Mouse (Mus musculus) kidney, postnatal 25 days (tissue): Measurements from ENCODE around the gene Prpf38b.
"Not testable (repeated sequence)": the region's sequence is repeated elsewhere in the genome, so short reads cannot be mapped to it uniquely, and the experiment has no call there.

Experiments
- DNase-seq, 2 experiments: peaks; one replicate each; pipeline ENCODE4 v3.0.0; 2021; ENCODE audit warnings: mixed read lengths in 2 of 2

Prpf38b gene

GRCm38 (mm10) chr3:108900147-108900546, 11.4 kb downstream of the Prpf38b start:
- no peak for DNase-seq

- DNase-seq, result no peak
Measured at GRCm38 (mm10) chr3:108898640-108899039, 12.9 kb downstream of the Prpf38b start.

- DNase-seq, result no peak
Measured at GRCm38 (mm10) chr3:108892914-108893313, 18.6 kb downstream of the Prpf38b start.

GRCm38 (mm10) chr3:108892080-108892479, 19.4 kb downstream of the Prpf38b start:
- DNase-seq, result no peak

- no peak for DNase-seq
Measured at GRCm38 (mm10) chr3:108889908-108890307, 21.6 kb downstream of the Prpf38b start, which contains the start of gene Fndc7. Gene Fndc7, minus strand, starts transcription at chr3:108890008.

GRCm38 (mm10) chr3:108887618-108887975, 23.9 kb downstream of the Prpf38b start:
- DNase-seq, result no peak

GRCm38 (mm10) chr3:108886934-108887617, 24.5 kb downstream of the Prpf38b start:
- DNase-seq, result no peak

- no peak for DNase-seq
Measured at GRCm38 (mm10) chr3:108885686-108886530, 25.6 kb downstream of the Prpf38b start.

- no peak for DNase-seq
Measured at GRCm38 (mm10) chr3:108884706-108885289, 26.7 kb downstream of the Prpf38b start.

- no peak for DNase-seq
Measured at GRCm38 (mm10) chr3:108883067-108883466, 28.5 kb downstream of the Prpf38b start.

GRCm38 (mm10) chr3:108881873-108882272, 29.7 kb downstream of the Prpf38b start:
- DNase-seq, result not testable (repeated sequence)

- no peak for DNase-seq
Measured at GRCm38 (mm10) chr3:108880544-108881507, 30.7 kb downstream of the Prpf38b start.

GRCm38 (mm10) chr3:108879836-108880435, 31.6 kb downstream of the Prpf38b start:
- DNase-seq, result no peak

- no peak for DNase-seq
Measured at GRCm38 (mm10) chr3:108879129-108879528, 32.4 kb downstream of the Prpf38b start.

- DNase-seq, result no peak
Measured at GRCm38 (mm10) chr3:108870631-108871030, 40.9 kb downstream of the Prpf38b start.

- DNase-seq, result no peak
Measured at GRCm38 (mm10) chr3:108867449-108867848, 44.1 kb downstream of the Prpf38b start.

- no peak for DNase-seq
Measured at GRCm38 (mm10) chr3:108865676-108866075, 45.9 kb downstream of the Prpf38b start.

- no peak for DNase-seq
Measured at GRCm38 (mm10) chr3:108865129-108865528, 46.4 kb downstream of the Prpf38b start.

GRCm38 (mm10) chr3:108863091-108863490, 48.4 kb downstream of the Prpf38b start:
- DNase-seq, result no peak

GRCm38 (mm10) chr3:108862282-108862681, 49.2 kb downstream of the Prpf38b start:
- not testable (repeated sequence) for DNase-seq

- DNase-seq, result no peak
Measured at GRCm38 (mm10) chr3:108860786-108861185, 50.7 kb downstream of the Prpf38b start.

- peak; percentile 40 to 49 for DNase-seq
Measured at GRCm38 (mm10) chr3:108858231-108858770, 53.2 kb downstream of the Prpf38b start.
